Mouse (Mus musculus): Measurements from ENCODE around the gene Bcap31. TPM values are rescaled to one million over a fixed set of nuclear protein-coding genes. Genes with fewer than 3 reads are reported as not detected.

The Bcap31 gene
- total RNA-seq, 2 experiments from 2014 or later, result 75.8 to 79.1 TPM

Other genes with a start within 250 kb of the Bcap31 start
- gene Bgn, start 232.6 kb downstream of the Bcap31 start, total RNA-seq (2021), result 10 to 100 TPM; 12.0 to 12.6 TPM
- gene Atp2b3, start 213.1 kb downstream of the Bcap31 start, total RNA-seq (2021), result 100 to 1,000 TPM; 146 to 149 TPM
- under 1 TPM; 0.23 to 0.30 TPM for gene Dusp9, start 76.8 kb downstream of the Bcap31 start, total RNA-seq (2021)
- 100 to 1,000 TPM; 107 to 135 TPM for gene Pnck, start 56.1 kb downstream of the Bcap31 start, total RNA-seq (2021)
- 100 to 1,000 TPM in 1 of 2 experiments, 10 to 100 TPM in 1; 89.6 to 102 TPM for gene Slc6a8, start 43.0 kb downstream of the Bcap31 start, total RNA-seq (2021)
- gene Abcd1, start 422 bp upstream of the Bcap31 start, total RNA-seq (2021), result 10 to 100 TPM; 11.6 to 12.8 TPM
- 10 to 100 TPM; 11.7 to 12.2 TPM for gene Plxnb3, start 40.9 kb upstream of the Bcap31 start, total RNA-seq (2021)
- 1 to 10 TPM; 2.7 to 6.3 TPM for gene Srpk3, start 58.2 kb upstream of the Bcap31 start, total RNA-seq (2021)
- gene Idh3g, start 70.7 kb upstream of the Bcap31 start, total RNA-seq (2021), result 100 to 1,000 TPM; 194 to 204 TPM
- gene Ssr4, start 70.9 kb upstream of the Bcap31 start, total RNA-seq (2021), result 10 to 100 TPM; 87.4 to 87.6 TPM
- 100 to 1,000 TPM in 1 of 2 experiments, 10 to 100 TPM in 1; 95.8 to 104 TPM for gene Pdzd4, start 108.8 kb upstream of the Bcap31 start, total RNA-seq (2021)
- gene Avpr2, start 175.9 kb upstream of the Bcap31 start, total RNA-seq (2021), result not detected
- 100 to 1,000 TPM; 118 to 119 TPM for gene L1cam, start 179.9 kb upstream of the Bcap31 start, total RNA-seq (2021)
- 1 to 10 TPM; 4.3 to 4.4 TPM for gene Arhgap4, start 205.7 kb upstream of the Bcap31 start, total RNA-seq (2021)
- gene Naa10, start 205.8 kb upstream of the Bcap31 start, total RNA-seq (2021), result 10 to 100 TPM; 57.7 to 61.3 TPM
- 1 to 10 TPM; 5.4 to 5.5 TPM for gene Renbp, start 214.7 kb upstream of the Bcap31 start, total RNA-seq (2021)